Mouse (Mus musculus): ENCODE results near the gene Mtf1. TPM values are rescaled to one million over a fixed set of nuclear protein-coding genes. Genes with fewer than 3 reads are reported as not detected.

Gene Mtf1
- polyA plus RNA-seq, 1 experiment = 8.9 TPM

GRCm38 (mm10) chr4:124796913-124797312 is 5.0 kb upstream of the Mtf1 start:
- 97% methylated on average over 2 of the region's 2 CpGs for WGBS
- Histone ChIP-seq H3K4me3 (ENCODE audit: insufficient read depth, low read depth, low read length) (no peak overlapping the region), H3K27me3 (replicated peaks; ENCODE audit: control insufficient read depth, insufficient read depth, low read length) (no peaks in the 10 kb centered on the region), H3K36me3 (ENCODE audit: control insufficient read depth, insufficient read depth, low read length) (peaks cover 3% of the 10 kb centered on the region), H3K4me1 (ENCODE audit: control insufficient read depth, insufficient read depth, low read length) (no peaks in the 10 kb centered on the region), H3K27ac (ENCODE audit: insufficient read depth, low read depth, low read length) (no peak overlapping the region)
- DNase-seq = no peak
- peak; percentile 14; the same call in 1 of the 2 replicates for TF ChIP-seq CTCF (conservative IDR thresholded peaks at IDR 0.05; ENCODE audit: insufficient read depth, insufficient read length, low read depth, low read length)
- no peak for TF ChIP-seq POLR2A (IDR thresholded peaks at IDR 0.05; ENCODE audit: low read depth, low read length)

- Histone ChIP-seq H3K27me3 (replicated peaks; ENCODE audit: control insufficient read depth, insufficient read depth, low read length) (no peaks in the 10 kb centered on the region), H3K4me3 (ENCODE audit: insufficient read depth, low read depth, low read length) (peak overlapping the region; percentile 80), H3K27ac (ENCODE audit: insufficient read depth, low read depth, low read length) (peak overlapping the region; percentile 79), H3K4me1 (ENCODE audit: control insufficient read depth, insufficient read depth, low read length) (no peaks in the 10 kb centered on the region; the same call in 1 of the 2 replicates), H3K36me3 (ENCODE audit: control insufficient read depth, insufficient read depth, low read length) (no peaks in the 10 kb centered on the region; the same call in 1 of the 2 replicates)
- TF ChIP-seq POLR2A (IDR thresholded peaks at IDR 0.05; ENCODE audit: low read depth, low read length) = peak; percentile 14
- no peak for TF ChIP-seq CTCF (conservative IDR thresholded peaks at IDR 0.05; ENCODE audit: insufficient read depth, insufficient read length, low read depth, low read length)
- WGBS = under 1% methylated on average over 53 of the region's 53 CpGs
- peak; percentile 98 for DNase-seq
Measured at GRCm38 (mm10) chr4:124802309-124803260, 681 bp downstream of the Mtf1 start.

- H3K4me3 ChIP-seq (ENCODE audit: insufficient read depth, low read depth, low read length) = no peak overlapping the region
- 48% methylated on average over 6 of the region's 6 CpGs for WGBS
- peaks cover under 1% of the 10 kb centered on the region for H3K4me1 ChIP-seq (ENCODE audit: control insufficient read depth, insufficient read depth, low read length)
- no peaks in the 10 kb centered on the region for H3K36me3 ChIP-seq (ENCODE audit: control insufficient read depth, insufficient read depth, low read length)
- no peaks in the 10 kb centered on the region for H3K27me3 ChIP-seq (replicated peaks; ENCODE audit: control insufficient read depth, insufficient read depth, low read length)
- no peak for DNase-seq
- no peak for TF ChIP-seq CTCF (conservative IDR thresholded peaks at IDR 0.05; ENCODE audit: insufficient read depth, insufficient read length, low read depth, low read length)
- no peak for TF ChIP-seq POLR2A (IDR thresholded peaks at IDR 0.05; ENCODE audit: low read depth, low read length)
- no peak overlapping the region for H3K27ac ChIP-seq (ENCODE audit: insufficient read depth, low read depth, low read length)
Measured at GRCm38 (mm10) chr4:124803406-124803805, 1.5 kb downstream of the Mtf1 start.

GRCm38 (mm10) chr4:124808511-124808910 is 6.6 kb downstream of the Mtf1 start:
- 50% methylated on average over 5 of the region's 5 CpGs for WGBS

GRCm38 (mm10) chr4:124809136-124809883 is 7.4 kb downstream of the Mtf1 start:
- TF ChIP-seq POLR2A (IDR thresholded peaks at IDR 0.05; ENCODE audit: low read depth, low read length) (no peak), CTCF (conservative IDR thresholded peaks at IDR 0.05; ENCODE audit: insufficient read depth, insufficient read length, low read depth, low read length) (no peak)
- WGBS = 40% methylated on average over 9 of the region's 9 CpGs
- peak; percentile 68 for DNase-seq
- peaks cover 7% of the 10 kb centered on the region for H3K4me1 ChIP-seq (ENCODE audit: control insufficient read depth, insufficient read depth, low read length)
- no peaks in the 10 kb centered on the region for H3K36me3 ChIP-seq (ENCODE audit: control insufficient read depth, insufficient read depth, low read length)
- peak overlapping the region; percentile 62 for H3K27ac ChIP-seq (ENCODE audit: insufficient read depth, low read depth, low read length)
- H3K27me3 ChIP-seq (replicated peaks; ENCODE audit: control insufficient read depth, insufficient read depth, low read length) = no peaks in the 10 kb centered on the region
- no peak overlapping the region for H3K4me3 ChIP-seq (ENCODE audit: insufficient read depth, low read depth, low read length)

More at GRCm38 (mm10) chr4:124808511-124808910, 6.6 kb downstream of the Mtf1 start:
- H3K27me3 ChIP-seq (replicated peaks; ENCODE audit: control insufficient read depth, insufficient read depth, low read length) = no peaks in the 10 kb centered on the region
- peak overlapping the region; percentile 37 for H3K27ac ChIP-seq (ENCODE audit: insufficient read depth, low read depth, low read length)
- no peak overlapping the region for H3K4me3 ChIP-seq (ENCODE audit: insufficient read depth, low read depth, low read length)
- no peaks in the 10 kb centered on the region for H3K36me3 ChIP-seq (ENCODE audit: control insufficient read depth, insufficient read depth, low read length)
- H3K4me1 ChIP-seq (ENCODE audit: control insufficient read depth, insufficient read depth, low read length) = peaks cover 7% of the 10 kb centered on the region
- DNase-seq = peak; percentile 59
- no peak for TF ChIP-seq CTCF (conservative IDR thresholded peaks at IDR 0.05; ENCODE audit: insufficient read depth, insufficient read length, low read depth, low read length)
- no peak for TF ChIP-seq POLR2A (IDR thresholded peaks at IDR 0.05; ENCODE audit: low read depth, low read length)

- no peak for TF ChIP-seq CTCF (conservative IDR thresholded peaks at IDR 0.05; ENCODE audit: insufficient read depth, insufficient read length, low read depth, low read length)
- no peak overlapping the region for H3K4me3 ChIP-seq (ENCODE audit: insufficient read depth, low read depth, low read length)
- no peak for DNase-seq
- no peaks in the 10 kb centered on the region for H3K36me3 ChIP-seq (ENCODE audit: control insufficient read depth, insufficient read depth, low read length)
- WGBS = 62% methylated on average over 7 of the region's 7 CpGs
- H3K27me3 ChIP-seq (replicated peaks; ENCODE audit: control insufficient read depth, insufficient read depth, low read length) = no peaks in the 10 kb centered on the region
- peaks cover 7% of the 10 kb centered on the region for H3K4me1 ChIP-seq (ENCODE audit: control insufficient read depth, insufficient read depth, low read length)
- peak overlapping the region; percentile 62 for H3K27ac ChIP-seq (ENCODE audit: insufficient read depth, low read depth, low read length)
Measured at GRCm38 (mm10) chr4:124810056-124810455, 8.2 kb downstream of the Mtf1 start.
